Mouse (Mus musculus): ENCODE measurements around the gene Ankrd6.

Gene Ankrd6

DNA sequence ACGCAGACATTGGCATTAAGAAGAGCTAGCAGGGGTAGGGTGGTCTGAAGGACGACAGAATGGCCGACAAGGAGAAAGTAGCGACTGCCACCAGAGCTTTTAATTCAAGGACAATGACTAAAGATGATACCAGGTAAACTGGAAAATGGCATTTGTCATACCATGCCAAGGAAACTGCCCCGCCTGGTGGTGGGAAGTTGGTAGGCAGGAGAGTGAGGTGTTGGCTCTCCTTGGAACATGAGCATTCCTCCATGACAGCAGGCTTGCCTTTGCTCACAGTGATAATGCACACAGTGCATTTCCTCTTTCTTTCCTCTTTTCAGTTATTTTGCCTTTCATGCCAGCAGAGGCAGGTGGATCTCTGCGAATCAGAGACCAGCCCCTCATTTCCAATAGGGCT lies 83.2 kb downstream of the Ankrd6 start:
- in situ Hi-C loops (cut with MboI; ENCODE audit: low pct_unique_long_range_greater_than_20kb in 1 of 2, low sequenced_read_pairs in 2 of 2, unreplicated experiment in 1 of 2): no loop called here

GRCm38 (mm10) chr4:32864867-32865242 lies 85.8 kb downstream of the Ankrd6 start:
- in situ Hi-C loops (cut with MboI; ENCODE audit: low pct_unique_long_range_greater_than_20kb in 1 of 2, low sequenced_read_pairs in 2 of 2, unreplicated experiment in 1 of 2): no loop called here

DNA sequence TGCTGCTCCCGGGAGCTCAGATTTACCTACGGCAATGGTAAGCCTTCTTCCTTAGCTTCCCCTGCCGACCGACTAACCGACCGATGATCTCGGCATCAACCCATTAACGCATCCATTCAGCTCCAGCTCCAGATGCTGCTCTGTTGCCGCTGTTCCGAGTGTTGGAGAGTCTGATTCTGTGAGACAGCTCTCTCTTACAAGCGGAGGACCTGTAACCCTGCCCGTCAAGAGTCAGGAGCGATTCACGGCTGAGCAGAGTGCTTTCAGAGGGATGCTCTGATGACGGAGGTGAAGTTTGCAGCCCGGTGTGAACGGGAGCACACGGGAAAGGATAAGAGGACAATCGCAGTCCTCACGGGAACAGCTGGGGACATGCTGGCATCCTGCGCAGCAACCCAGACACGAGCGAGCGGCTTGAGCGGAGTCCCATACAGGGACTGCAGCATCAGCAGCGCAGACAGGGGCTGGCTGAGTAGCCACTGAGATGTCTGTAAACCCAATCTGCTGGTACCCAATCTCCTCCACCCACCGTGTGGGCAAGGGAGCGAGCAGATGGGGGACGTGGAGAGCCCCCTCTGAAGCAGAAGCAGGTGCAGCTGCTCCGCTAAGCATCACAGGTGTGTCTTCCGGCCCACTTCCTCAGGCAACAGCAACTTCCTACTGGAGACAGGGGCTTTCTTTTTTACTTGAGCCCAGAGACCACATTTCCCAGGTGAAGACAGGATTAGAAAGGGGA lies 86.3 kb downstream of the Ankrd6 start:
- in situ Hi-C loops (cut with MboI; ENCODE audit: low pct_unique_long_range_greater_than_20kb in 1 of 2, low sequenced_read_pairs in 2 of 2, unreplicated experiment in 1 of 2): no loop called here

DNA sequence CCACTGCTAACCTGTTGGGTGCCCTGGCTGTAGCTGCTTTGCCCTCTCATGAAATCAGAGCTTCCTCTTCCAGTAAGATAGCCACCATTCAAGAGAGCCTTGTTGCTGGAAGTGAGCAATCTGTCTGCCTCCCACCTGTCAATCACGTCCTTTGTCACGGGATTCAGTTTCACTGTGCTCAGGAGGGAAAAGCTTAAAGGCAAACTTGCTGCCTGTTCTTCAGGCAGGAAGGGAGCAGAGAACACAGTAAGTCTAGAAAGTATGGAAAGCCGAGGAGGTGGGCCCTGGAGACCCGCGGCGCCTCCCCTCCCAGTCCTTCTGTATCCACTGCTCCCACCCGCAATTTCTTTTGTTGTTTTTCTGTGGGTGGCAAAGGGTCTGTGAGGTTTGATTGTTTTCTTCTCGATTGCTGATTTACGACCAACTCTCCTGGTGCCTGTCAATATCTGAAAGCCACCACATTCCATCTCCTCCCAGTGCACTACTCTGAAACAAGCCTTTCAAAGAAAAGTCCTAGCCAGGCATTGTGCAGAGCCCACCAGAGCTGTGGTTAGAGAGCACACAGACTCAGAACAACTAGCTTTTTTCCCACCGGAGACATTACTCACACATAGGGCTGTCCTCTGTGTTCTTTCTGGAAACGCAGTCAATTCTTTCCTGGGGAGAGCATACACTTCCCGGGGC lies 87.1 kb downstream of the Ankrd6 start:
- in situ Hi-C loops (cut with MboI; ENCODE audit: low pct_unique_long_range_greater_than_20kb in 1 of 2, low sequenced_read_pairs in 2 of 2, unreplicated experiment in 1 of 2): no loop called here

DNA sequence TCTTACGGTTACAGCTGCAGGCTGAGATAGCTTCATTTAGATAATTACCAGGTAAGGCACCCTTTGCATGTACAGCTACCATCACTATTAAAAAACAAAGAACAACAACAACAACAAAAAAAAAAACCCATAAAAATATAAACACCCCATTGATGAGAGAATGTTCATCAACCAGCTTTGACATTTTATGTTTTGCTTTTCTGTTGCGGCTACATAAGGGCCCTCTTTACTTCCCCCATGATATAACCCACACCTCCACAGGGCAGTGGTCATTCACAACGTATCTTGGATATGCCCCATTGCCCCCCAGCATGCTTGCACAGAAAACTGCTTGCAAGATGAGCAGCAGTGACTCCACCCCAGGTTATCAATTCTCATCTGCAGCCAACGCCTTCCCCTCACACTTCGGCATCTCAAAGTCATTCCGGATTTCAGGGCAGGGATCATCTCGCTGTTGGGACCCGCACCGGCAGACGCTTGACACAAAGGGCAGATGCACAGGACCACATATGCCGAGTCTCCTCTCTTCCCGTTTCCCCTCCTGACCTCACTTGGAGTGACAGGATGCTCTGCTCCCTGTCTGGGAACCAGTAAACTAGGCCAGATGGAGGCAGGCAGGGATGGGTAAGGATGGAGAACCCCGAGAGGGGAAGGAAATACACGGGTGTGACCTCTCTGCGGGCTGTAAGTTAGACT lies 87.7 kb downstream of the Ankrd6 start:
- in situ Hi-C loops (cut with MboI; ENCODE audit: low pct_unique_long_range_greater_than_20kb in 1 of 2, low sequenced_read_pairs in 2 of 2, unreplicated experiment in 1 of 2): no loop called here

- in situ Hi-C loops (cut with MboI; ENCODE audit: low pct_unique_long_range_greater_than_20kb in 1 of 2, low sequenced_read_pairs in 2 of 2, unreplicated experiment in 1 of 2): no loop called here
Observed at GRCm38 (mm10) chr4:32862011-32862750, 88.5 kb downstream of the Ankrd6 start.

- in situ Hi-C loops (cut with MboI; ENCODE audit: low pct_unique_long_range_greater_than_20kb in 1 of 2, low sequenced_read_pairs in 2 of 2, unreplicated experiment in 1 of 2): no loop called here
Observed at GRCm38 (mm10) chr4:32860184-32860965, 90.3 kb downstream of the Ankrd6 start.

DNA sequence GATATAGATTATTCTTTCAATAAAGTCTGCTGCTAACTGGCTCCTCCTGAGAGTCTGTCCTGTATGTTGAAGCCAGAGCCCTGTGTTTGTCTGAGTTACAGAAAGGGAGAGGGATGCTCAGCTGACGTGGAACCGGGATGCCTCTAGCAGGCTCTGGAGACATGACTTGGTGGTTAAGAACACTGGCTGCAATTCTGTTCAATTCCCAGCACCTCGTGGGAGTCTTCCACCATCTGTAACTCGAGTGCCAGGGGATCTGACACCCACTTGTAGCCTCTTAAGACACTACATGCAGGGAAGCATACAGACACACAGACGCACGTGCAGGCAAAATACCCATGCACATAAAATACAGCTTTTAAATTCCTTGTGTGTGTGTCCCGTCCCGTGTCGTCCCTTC lies 95.1 kb downstream of the Ankrd6 start:
- in situ Hi-C loops (cut with MboI; ENCODE audit: low pct_unique_long_range_greater_than_20kb in 1 of 2, low sequenced_read_pairs in 2 of 2, unreplicated experiment in 1 of 2): no loop called here

GRCm38 (mm10) chr4:32854956-32855355 lies 95.7 kb downstream of the Ankrd6 start:
- in situ Hi-C loops (cut with MboI; ENCODE audit: low pct_unique_long_range_greater_than_20kb in 1 of 2, low sequenced_read_pairs in 2 of 2, unreplicated experiment in 1 of 2): no loop called here

DNA sequence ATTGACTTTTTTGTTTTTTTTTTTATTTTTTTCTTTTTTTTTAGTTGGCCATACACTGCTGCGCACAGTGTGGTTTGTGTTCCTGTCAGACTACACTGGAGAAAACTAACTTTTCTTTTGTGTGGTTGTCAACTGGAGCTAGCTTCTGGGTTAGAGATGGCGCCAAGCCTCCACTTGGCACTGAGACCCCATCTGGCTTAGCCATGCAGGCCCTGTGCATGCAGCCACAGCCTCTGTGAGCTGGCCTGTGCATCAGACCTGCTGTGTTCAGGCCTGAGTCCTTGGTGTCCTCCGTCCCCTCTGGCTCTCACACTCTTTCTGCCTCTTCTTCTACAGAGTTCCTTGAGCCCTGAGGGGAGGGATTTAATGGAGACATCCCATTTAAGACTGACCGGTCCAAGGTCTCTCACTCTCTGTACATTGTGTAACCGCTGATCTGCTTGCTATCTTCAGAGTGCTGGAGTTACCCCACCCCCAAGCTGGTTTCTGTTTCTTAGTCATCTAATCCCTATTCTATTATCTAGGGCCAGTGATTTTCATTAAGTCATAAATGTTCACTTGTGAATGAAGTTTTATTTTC lies 96.9 kb downstream of the Ankrd6 start:
- in situ Hi-C loops (cut with MboI; ENCODE audit: low pct_unique_long_range_greater_than_20kb in 1 of 2, low sequenced_read_pairs in 2 of 2, unreplicated experiment in 1 of 2): no loop called here

DNA sequence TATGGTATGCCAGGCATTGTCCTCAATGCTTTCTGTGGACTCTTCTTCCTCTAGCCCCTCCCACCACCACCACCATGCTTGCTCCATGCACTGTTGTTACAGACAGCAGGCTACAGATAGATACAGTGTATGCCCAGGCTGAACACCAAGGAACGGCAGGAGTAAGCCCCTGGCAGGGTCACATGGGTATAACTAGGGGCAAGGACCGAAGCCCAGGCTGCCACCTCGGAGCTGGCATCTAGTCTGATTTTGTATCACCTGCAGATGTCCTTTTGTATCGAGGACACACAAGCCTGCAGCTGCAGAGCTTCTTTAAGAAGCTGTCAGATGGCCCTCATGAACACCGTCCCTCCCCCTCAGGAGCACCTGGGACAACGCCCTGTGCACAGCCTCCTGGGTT lies 97.8 kb downstream of the Ankrd6 start:
- in situ Hi-C loops (cut with MboI; ENCODE audit: low pct_unique_long_range_greater_than_20kb in 1 of 2, low sequenced_read_pairs in 2 of 2, unreplicated experiment in 1 of 2): no loop called here

DNA sequence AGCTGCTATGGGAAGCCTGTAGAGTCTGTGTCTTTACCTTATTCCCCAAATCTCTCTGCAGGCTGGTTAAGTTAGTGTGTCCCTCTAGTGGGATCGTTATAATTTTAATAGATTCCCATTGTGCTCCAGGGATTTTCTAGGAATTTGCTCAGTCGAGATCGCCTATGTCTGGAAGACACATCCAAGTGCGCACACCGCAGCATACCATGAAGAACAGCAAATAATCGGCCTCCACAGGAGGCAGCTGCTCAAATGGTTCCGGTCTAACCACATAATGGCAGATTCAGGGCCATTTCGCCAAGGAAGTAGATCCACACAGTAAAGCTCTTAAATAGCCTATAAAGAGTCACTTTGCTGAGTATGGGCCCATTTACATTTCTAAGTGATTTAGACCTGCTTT lies 98.3 kb downstream of the Ankrd6 start:
- in situ Hi-C loops (cut with MboI; ENCODE audit: low pct_unique_long_range_greater_than_20kb in 1 of 2, low sequenced_read_pairs in 2 of 2, unreplicated experiment in 1 of 2): no loop called here

GRCm38 (mm10) chr4:32838401-32838800 lies 112.2 kb downstream of the Ankrd6 start:
- in situ Hi-C loops (cut with MboI; ENCODE audit: low pct_unique_long_range_greater_than_20kb in 1 of 2, low sequenced_read_pairs in 2 of 2, unreplicated experiment in 1 of 2): no loop called here

GRCm38 (mm10) chr4:32836071-32836470 lies 114.6 kb downstream of the Ankrd6 start:
- in situ Hi-C loops (cut with MboI; ENCODE audit: low pct_unique_long_range_greater_than_20kb in 1 of 2, low sequenced_read_pairs in 2 of 2, unreplicated experiment in 1 of 2): no loop called here

DNA sequence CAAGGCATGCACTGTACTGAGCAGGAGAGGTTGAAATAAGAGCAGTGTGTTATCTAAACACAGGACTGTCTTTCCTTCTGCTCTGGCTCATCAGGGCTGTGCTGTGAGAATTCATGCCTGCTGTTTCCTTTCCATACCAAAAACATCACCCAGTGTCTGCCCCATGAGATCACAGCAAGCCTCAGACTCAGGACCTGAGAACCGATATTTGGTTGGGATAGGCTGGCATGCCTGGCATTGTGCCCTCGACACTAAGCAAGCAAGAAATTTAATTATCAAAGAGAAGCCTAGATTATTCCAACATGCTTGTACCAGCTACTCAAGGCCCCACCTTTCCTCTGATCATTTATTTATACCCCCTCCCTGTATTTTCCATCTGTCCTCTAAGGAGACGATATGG lies 116.1 kb downstream of the Ankrd6 start:
- in situ Hi-C loops (cut with MboI; ENCODE audit: low pct_unique_long_range_greater_than_20kb in 1 of 2, low sequenced_read_pairs in 2 of 2, unreplicated experiment in 1 of 2): no loop called here

DNA sequence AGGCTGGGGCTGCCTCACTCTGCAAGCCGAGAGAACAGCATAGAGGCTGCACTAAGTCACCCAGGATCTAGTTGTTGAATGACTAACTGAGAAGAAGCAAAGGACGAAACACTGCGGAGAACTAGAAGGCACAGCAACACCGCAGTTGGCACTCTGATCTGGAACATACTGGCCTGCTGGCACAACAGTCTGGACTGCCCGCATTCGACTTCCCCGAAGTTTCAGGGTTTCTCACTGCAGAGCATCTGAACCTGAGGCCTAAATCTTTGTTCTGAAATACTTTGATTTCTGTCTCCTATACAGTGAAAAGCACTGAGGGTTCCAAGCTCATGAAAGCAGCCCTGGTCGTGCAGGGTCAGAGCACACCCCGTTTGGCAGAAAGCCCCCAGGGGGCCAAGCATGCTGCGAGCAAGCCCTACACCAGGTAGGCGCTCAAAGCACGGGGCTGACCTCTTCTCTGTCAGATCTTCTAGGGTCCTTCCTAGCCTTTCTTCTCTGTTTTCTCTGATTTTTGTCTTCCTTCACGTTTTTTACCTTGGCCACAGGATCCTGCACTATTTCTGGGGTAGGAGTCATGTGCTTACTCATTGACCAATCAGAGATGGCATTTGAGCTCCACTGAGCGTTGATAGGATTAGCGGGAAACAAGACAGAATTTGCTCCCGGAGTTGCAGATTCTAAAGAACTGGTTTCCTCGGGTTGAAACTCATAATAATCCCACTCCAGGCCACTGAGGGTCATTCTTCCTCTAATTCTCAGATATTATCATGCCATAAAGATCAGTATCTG lies 117.0 kb downstream of the Ankrd6 start:
- in situ Hi-C loops (cut with MboI; ENCODE audit: low pct_unique_long_range_greater_than_20kb in 1 of 2, low sequenced_read_pairs in 2 of 2, unreplicated experiment in 1 of 2): no loop called here

- in situ Hi-C loops (cut with MboI; ENCODE audit: low pct_unique_long_range_greater_than_20kb in 1 of 2, low sequenced_read_pairs in 2 of 2, unreplicated experiment in 1 of 2): no loop called here
Observed at GRCm38 (mm10) chr4:32829316-32829715, 121.3 kb downstream of the Ankrd6 start.

Measured in mouse embryonic stem cell (cell line).